Mouse (Mus musculus) MEL (cell line): ENCODE measurements around the gene Zc3h10. TPM values are rescaled to one million over a fixed set of nuclear protein-coding genes. Genes with fewer than 3 reads are reported as not detected.

Experiments used
- DNase-seq: peaks from one replicate; pipeline ENCODE4 v3.0.0; 2011; ENCODE audit warnings: low read depth, low spot score
- H3K27ac ChIP-seq: 2 replicates; pipeline ENCODE4 v1.5.1; 2012; ENCODE audit warnings: low read depth, mild to moderate bottlenecking, control low read depth, low read length, moderate library complexity; ENCODE audit not compliant: control insufficient read depth
- H3K27me3 ChIP-seq, 2 experiments: fragments of 150-350 bp in 1 of 2; sonication (generic) in 1 of 2; 2 replicates each; pipeline ENCODE4 v1.6.1; 2012; ENCODE audit warnings: low read length in 2 of 2, mild to moderate bottlenecking in 2 of 2, improper control_type of control experiment in 1 of 2, moderate library complexity in 1 of 2; ENCODE audit not compliant: insufficient read depth in 2 of 2, control insufficient read depth in 1 of 2
- H3K36me3 ChIP-seq, 2 experiments: 2 replicates each; pipeline ENCODE4 v1.6.1; 2012 to 2014; ENCODE audit warnings: low read length in 2 of 2, improper control_type of control experiment in 1 of 2, inconsistent platforms in 1 of 2, mild to moderate bottlenecking in 1 of 2; ENCODE audit not compliant: insufficient read depth in 2 of 2, control insufficient read depth in 1 of 2
- H3K4me1 ChIP-seq, 2 experiments: fragments of 150-350 bp in 1 of 2; sonication (generic) in 1 of 2; 2 replicates each; pipeline ENCODE4 v1.6.1; 2012; ENCODE audit warnings: low read length in 2 of 2, improper control_type of control experiment in 1 of 2, mild to moderate bottlenecking in 1 of 2; ENCODE audit not compliant: insufficient read depth in 2 of 2, control insufficient read depth in 1 of 2
- H3K4me3 ChIP-seq, 2 experiments: fragments of 150-350 bp in 1 of 2; sonication (generic) in 1 of 2; 2 replicates each; pipeline ENCODE4 v1.5.1; 2012; ENCODE audit warnings: low read depth in 2 of 2, low read length in 2 of 2, mild to moderate bottlenecking in 2 of 2, moderate library complexity in 2 of 2, control low read depth in 1 of 2, improper control_type of control experiment in 1 of 2; ENCODE audit not compliant: control insufficient read depth in 1 of 2, insufficient read depth in 1 of 2
- H3K79me2 ChIP-seq: 2 replicates; pipeline ENCODE4 v1.6.1; 2012; ENCODE audit warnings: mild to moderate bottlenecking, low read length, moderate library complexity; ENCODE audit not compliant: control insufficient read depth, poor library complexity, insufficient read depth
- H3K9ac ChIP-seq: 2 replicates; pipeline ENCODE4 v1.6.1; 2012; ENCODE audit warnings: low read depth, mild to moderate bottlenecking, control low read depth, low read length, moderate library complexity; ENCODE audit not compliant: control insufficient read depth, poor library complexity, severe bottlenecking
- H3K9me3 ChIP-seq: fragments of 150-350 bp; sonication (generic); replicated peaks from 2 replicates; pipeline ENCODE4 v1.6.1; 2012; ENCODE audit warnings: mild to moderate bottlenecking, low read length, improper control_type of control experiment, moderate library complexity; ENCODE audit not compliant: insufficient read depth
- BHLHE40 ChIP-seq: IDR thresholded peaks from 2 replicates; pipeline ENCODE4 v1.6.1; 2012; ENCODE audit warnings: low read depth, mild to moderate bottlenecking, inconsistent platforms, low read length, improper control_type of control experiment, borderline replicate concordance
- CHD1 ChIP-seq: IDR thresholded peaks from 2 replicates; pipeline ENCODE4 v1.6.1; 2012; ENCODE audit warnings: low read depth, mild to moderate bottlenecking, inconsistent platforms, low read length, improper control_type of control experiment
- CHD2 ChIP-seq: IDR thresholded peaks from 2 replicates; pipeline ENCODE4 v1.6.1; 2011; ENCODE audit warnings: low read length, improper control_type of control experiment
- CTCF ChIP-seq, 3 experiments: IDR thresholded peaks in 2 of 3; conservative IDR thresholded peaks in 1 of 3; 2 replicates each; pipeline ENCODE4 v1.5.1; 2011 to 2012; ENCODE audit warnings: low read length in 3 of 3, low read depth in 2 of 3, mild to moderate bottlenecking in 2 of 3, improper control_type of control experiment in 1 of 3, inconsistent platforms in 1 of 3, mixed read lengths in 1 of 3, moderate library complexity in 1 of 3; ENCODE audit not compliant: control insufficient read depth in 1 of 3, insufficient read depth in 1 of 3, poor library complexity in 1 of 3, severe bottlenecking in 1 of 3
- E2F4 ChIP-seq: IDR thresholded peaks from 2 replicates; pipeline ENCODE4 v1.6.1; 2011; ENCODE audit warnings: low read depth, low read length, improper control_type of control experiment, borderline replicate concordance
- ELF1 ChIP-seq: IDR thresholded peaks from 2 replicates; pipeline ENCODE4 v1.6.1; 2014; ENCODE audit warnings: low read depth, mild to moderate bottlenecking, inconsistent platforms, low read length, improper control_type of control experiment, moderate library complexity
- EP300 ChIP-seq, 2 experiments: IDR thresholded peaks; 2 replicates each; pipeline ENCODE4 v1.6.1; 2011; ENCODE audit warnings: improper control_type of control experiment in 2 of 2, low read length in 2 of 2, low read depth in 1 of 2, mild to moderate bottlenecking in 1 of 2
- ETS1 ChIP-seq: IDR thresholded peaks from 2 replicates; pipeline ENCODE4 v1.6.1; 2012; ENCODE audit warnings: low read depth, mild to moderate bottlenecking, inconsistent platforms, low read length, improper control_type of control experiment, moderate library complexity
- GATA1 ChIP-seq: IDR thresholded peaks from 2 replicates; pipeline ENCODE4 v1.6.1; 2011; ENCODE audit warnings: low read depth, low read length, improper control_type of control experiment
- HCFC1 ChIP-seq: IDR thresholded peaks from 2 replicates; pipeline ENCODE4 v1.6.1; 2012; ENCODE audit warnings: low read depth, mild to moderate bottlenecking, inconsistent platforms, low read length, improper control_type of control experiment, moderate library complexity
- JUND ChIP-seq: IDR thresholded peaks from 2 replicates; pipeline ENCODE4 v1.6.1; 2011; ENCODE audit warnings: low read depth, mild to moderate bottlenecking, improper control_type of control experiment, low read length
- MEF2A ChIP-seq: IDR thresholded peaks from 2 replicates; pipeline ENCODE4 v1.6.1; 2014; ENCODE audit warnings: low read depth, mild to moderate bottlenecking, inconsistent platforms, low read length, improper control_type of control experiment; ENCODE audit not compliant: poor library complexity, insufficient replicate concordance, severe bottlenecking; ENCODE audit errors: extremely low read depth
- MXI1 ChIP-seq: IDR thresholded peaks from 2 replicates; pipeline ENCODE4 v1.6.1; 2011; ENCODE audit warnings: mild to moderate bottlenecking, low read depth, low read length, improper control_type of control experiment
- MYB ChIP-seq: IDR thresholded peaks from 2 replicates; pipeline ENCODE4 v1.6.1; 2011; ENCODE audit warnings: mild to moderate bottlenecking, low read depth, low read length, improper control_type of control experiment
- MYC ChIP-seq: IDR thresholded peaks from 2 replicates; pipeline ENCODE4 v1.6.1; 2011; ENCODE audit warnings: low read depth, mild to moderate bottlenecking, low read length, improper control_type of control experiment, moderate library complexity
- NRF1 ChIP-seq: IDR thresholded peaks from 2 replicates; pipeline ENCODE4 v1.6.1; 2014; ENCODE audit warnings: low read depth, mild to moderate bottlenecking, inconsistent platforms, low read length, improper control_type of control experiment, moderate library complexity; ENCODE audit not compliant: poor library complexity, insufficient read depth, severe bottlenecking
- POLR2A ChIP-seq, 2 experiments: IDR thresholded peaks; 2 replicates each; pipeline ENCODE4 v1.6.1; 2011 to 2012; ENCODE audit warnings: low read length in 2 of 2, mild to moderate bottlenecking in 2 of 2, control low read depth in 1 of 2, improper control_type of control experiment in 1 of 2, low read depth in 1 of 2, moderate library complexity in 1 of 2; ENCODE audit not compliant: control insufficient read depth in 1 of 2, insufficient read depth in 1 of 2, poor library complexity in 1 of 2
- POLR2AphosphoS2 ChIP-seq: IDR thresholded peaks from 2 replicates; pipeline ENCODE4 v1.6.1; 2011; ENCODE audit warnings: low read length, improper control_type of control experiment
- POLR2AphosphoS5 ChIP-seq: IDR thresholded peaks from 2 replicates; pipeline ENCODE4 v1.6.1; 2012; ENCODE audit warnings: low read depth, borderline replicate concordance, mild to moderate bottlenecking, inconsistent platforms, low read length, moderate library complexity, mixed read lengths
- RAD21 ChIP-seq: IDR thresholded peaks from 2 replicates; pipeline ENCODE4 v1.6.1; 2011; ENCODE audit warnings: mild to moderate bottlenecking, low read depth, low read length, improper control_type of control experiment
- RCOR1 ChIP-seq: IDR thresholded peaks from 2 replicates; pipeline ENCODE4 v1.6.1; 2012; ENCODE audit warnings: low read depth, mild to moderate bottlenecking, inconsistent platforms, low read length, improper control_type of control experiment
- SIN3A ChIP-seq: IDR thresholded peaks from 2 replicates; pipeline ENCODE4 v1.6.1; 2012; ENCODE audit warnings: low read length, improper control_type of control experiment, inconsistent platforms
- SMC3 ChIP-seq: IDR thresholded peaks from 2 replicates; pipeline ENCODE4 v1.6.1; 2011; ENCODE audit warnings: low read depth, low read length, improper control_type of control experiment
- TAL1 ChIP-seq: IDR thresholded peaks from 2 replicates; pipeline ENCODE4 v1.6.1; 2012; ENCODE audit warnings: mild to moderate bottlenecking, inconsistent platforms, low read length, moderate library complexity, mixed read lengths
- TBP ChIP-seq: IDR thresholded peaks from 2 replicates; pipeline ENCODE4 v1.8.0; 2011; ENCODE audit warnings: low read depth, low read length, improper control_type of control experiment
- TCF12 ChIP-seq: IDR thresholded peaks from 2 replicates; pipeline ENCODE4 v1.6.1; 2014; ENCODE audit warnings: low read depth, mild to moderate bottlenecking, inconsistent platforms, low read length, improper control_type of control experiment, moderate library complexity
- UBTF ChIP-seq: IDR thresholded peaks from 2 replicates; pipeline ENCODE4 v1.6.1; 2012; ENCODE audit warnings: low read depth, mild to moderate bottlenecking, inconsistent platforms, low read length, improper control_type of control experiment, moderate library complexity, borderline replicate concordance; ENCODE audit not compliant: insufficient read depth
- USF1 ChIP-seq: IDR thresholded peaks from 2 replicates; pipeline ENCODE4 v1.6.1; 2014; ENCODE audit warnings: low read depth, mild to moderate bottlenecking, inconsistent platforms, low read length, improper control_type of control experiment, moderate library complexity
- USF2 ChIP-seq, 2 experiments: IDR thresholded peaks; 2 replicates each; pipeline ENCODE4 v1.6.1; 2011 to 2012; ENCODE audit warnings: improper control_type of control experiment in 2 of 2, low read length in 2 of 2, borderline replicate concordance in 1 of 2, inconsistent platforms in 1 of 2, low read depth in 1 of 2, mild to moderate bottlenecking in 1 of 2; ENCODE audit not compliant: insufficient read depth in 1 of 2
- ZC3H11A ChIP-seq: IDR thresholded peaks from 2 replicates; pipeline ENCODE4 v1.6.1; 2012; ENCODE audit warnings: low read depth, mild to moderate bottlenecking, inconsistent platforms, low read length, improper control_type of control experiment
- ZKSCAN1 ChIP-seq: IDR thresholded peaks from 2 replicates; pipeline ENCODE4 v1.6.1; 2012; ENCODE audit warnings: low read depth, mild to moderate bottlenecking, inconsistent platforms, low read length, improper control_type of control experiment, moderate library complexity
- ZMIZ1 ChIP-seq: IDR thresholded peaks from 2 replicates; pipeline ENCODE4 v1.6.1; 2012; ENCODE audit warnings: low read depth, mild to moderate bottlenecking, inconsistent platforms, low read length, improper control_type of control experiment, moderate library complexity
- ZNF384 ChIP-seq: IDR thresholded peaks from 2 replicates; pipeline ENCODE4 v1.6.1; 2012; ENCODE audit warnings: low read depth, mild to moderate bottlenecking, inconsistent platforms, low read length, improper control_type of control experiment
- polyA plus RNA-seq, 2 experiments: library from polyadenylated mRNA; stranded (reverse) in 1 of 2; unstranded in 1 of 2; fragments of >175 nt in 1 of 2; fragments of >200 nt in 1 of 2; gene quantifications; 2 replicates each; pipeline versions ENCODE4 v1.2.1 to v1.2.4; 2012; ENCODE audit warnings: low replicate concordance in 2 of 2, low read depth in 1 of 2; ENCODE audit not compliant: insufficient read length in 2 of 2, insufficient read depth in 1 of 2, missing spikeins in 1 of 2
- total RNA-seq: library from RNA; depleted of rRNA; stranded (reverse); fragments of 300-350 nt; gene quantifications from 2 replicates; pipeline ENCODE4 v1.2.3, GENCODE M21; 2012

The Zc3h10 gene
- total and polyA plus RNA-seq, 3 experiments: 14.6 to 17.3 TPM; not detected in 1

DNA sequence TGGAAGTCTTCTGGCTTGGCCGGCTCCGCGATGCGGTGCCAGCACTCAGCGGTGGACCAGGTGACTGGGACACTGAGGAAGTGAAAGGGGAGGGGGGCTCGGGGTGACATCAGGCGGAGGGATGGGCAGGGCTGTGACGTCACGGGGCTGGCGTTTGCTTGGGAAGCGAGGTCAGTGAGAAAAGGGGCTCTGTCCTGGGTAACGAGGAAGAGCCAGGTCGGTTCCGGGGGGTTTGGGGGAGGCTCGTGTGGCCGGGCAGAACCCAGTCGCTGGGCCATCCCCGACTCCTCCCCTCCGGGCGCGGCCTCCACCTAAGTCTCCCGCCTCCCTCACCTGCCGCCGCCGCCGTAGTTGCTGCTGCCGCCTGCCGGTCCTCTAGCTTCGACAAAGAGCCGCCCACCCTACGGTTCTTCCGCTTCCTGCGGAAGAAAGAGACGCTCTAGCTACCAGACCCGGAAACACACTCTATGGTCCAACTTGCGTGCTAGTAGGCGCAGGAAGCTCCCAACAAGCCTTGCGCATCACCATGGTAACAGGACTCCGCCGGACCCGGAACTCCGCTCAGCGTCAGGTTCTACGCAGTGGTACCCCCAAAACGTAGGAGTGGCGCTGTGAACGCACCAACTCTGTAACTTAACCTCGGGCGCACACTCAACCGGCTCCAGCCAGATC, at the start of gene Zc3h10 (continued):
- TF ChIP-seq RAD21: no peak
- TF ChIP-seq USF1: peak; percentile 66
- peak; percentile 99 for TF ChIP-seq HCFC1
- TF ChIP-seq TBP: peak; percentile 56

DNA sequence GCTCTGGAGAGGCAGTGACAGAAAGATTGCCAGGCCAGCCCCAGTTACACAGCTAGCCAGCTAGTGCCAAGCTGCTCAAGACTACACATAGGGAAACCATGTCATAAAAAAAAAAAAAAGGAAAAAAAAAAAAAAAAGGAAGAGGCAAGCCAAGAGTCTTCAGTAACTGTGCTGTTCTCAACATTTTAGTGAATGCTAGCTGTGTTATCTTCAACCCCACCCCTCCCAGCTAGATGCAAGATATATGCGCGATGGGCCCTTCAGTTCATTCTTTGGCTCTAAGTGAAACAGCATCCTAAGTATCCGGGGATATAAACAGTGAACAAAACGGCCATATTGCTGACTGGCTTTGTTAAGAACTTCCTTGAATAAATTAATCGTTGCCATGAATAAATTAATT, 45.2 kb upstream of the Zc3h10 start:
- Histone ChIP-seq H3K79me2 (no peaks in the 10 kb centered on the region), H3K9ac (peak overlapping the region; percentile 15), H3K36me3 (peaks cover 0 to 18% of the 10 kb centered on the region in 2 experiments; a peak in 2 of 4 replicates), H3K4me1 (peaks cover 12 to 23% of the 10 kb centered on the region in 2 experiments), H3K9me3 (no peaks in the 10 kb centered on the region), H3K4me3 (peak overlapping the region; percentile 28 to 38; a peak in 3 of 4 replicates), H3K27ac (peak overlapping the region; percentile 80), H3K27me3 (peaks cover 2% of the 10 kb centered on the region in 2 experiments; a peak in 2 of 4 replicates)
- DNase-seq: peak; percentile 79
- peak; percentile 99 for TF ChIP-seq ZNF384
- no peak for TF ChIP-seq MYB
- no peak for TF ChIP-seq CTCF (IDR thresholded peaks at IDR 0.05 in 2 of 3, conservative IDR thresholded peaks at IDR 0.05 in 1 of 3; ENCODE audit: control insufficient read depth in 1 of 3, insufficient read depth in 1 of 3, low read depth in 2 of 3, low read length in 3 of 3, poor library complexity in 1 of 3, severe bottlenecking in 1 of 3)
- TF ChIP-seq BHLHE40: no peak
- no peak for TF ChIP-seq CHD1
- no peak for TF ChIP-seq CHD2
- no peak for TF ChIP-seq MEF2A
- TF ChIP-seq TCF12: 0 out of 2 replicates have a peak, but pooled peaks have one; percentile 20
- no peak for TF ChIP-seq ZMIZ1
- TF ChIP-seq RAD21: no peak
- no peak for TF ChIP-seq MYC
- no peak for TF ChIP-seq USF1
- TF ChIP-seq ZKSCAN1: no peak
- no peak for TF ChIP-seq ZC3H11A
- no peak for TF ChIP-seq TBP
- TF ChIP-seq UBTF: no peak
- TF ChIP-seq GATA1: peak; percentile 80
- no peak for TF ChIP-seq POLR2A (IDR thresholded peaks at IDR 0.05; ENCODE audit: control insufficient read depth in 1 of 2, insufficient read depth in 1 of 2, low read depth in 1 of 2, low read length in 2 of 2, poor library complexity in 1 of 2)
- TF ChIP-seq ELF1: 0 out of 2 replicates have a peak, but pooled peaks have one; percentile 23
- peak in 1 of 2 experiments; percentile 38; a peak in 3 of 4 replicates for TF ChIP-seq EP300 (IDR thresholded peaks at IDR 0.05; ENCODE audit: low read depth in 1 of 2, low read length in 2 of 2)
- no peak for TF ChIP-seq MXI1
- no peak for TF ChIP-seq USF2 (IDR thresholded peaks at IDR 0.05; ENCODE audit: borderline replicate concordance in 1 of 2, insufficient read depth in 1 of 2, low read depth in 1 of 2, low read length in 2 of 2)
- TF ChIP-seq JUND: no peak
- 0 out of 2 replicates have a peak, but pooled peaks have one; percentile 19 for TF ChIP-seq HCFC1
- peak; percentile 10; the same call in 1 of the 2 replicates for TF ChIP-seq TAL1
- TF ChIP-seq SMC3: no peak
- TF ChIP-seq SIN3A: peak; percentile 42; the same call in 1 of the 2 replicates
- no peak for TF ChIP-seq POLR2AphosphoS2
- TF ChIP-seq E2F4: no peak
- no peak for TF ChIP-seq ETS1
- TF ChIP-seq NRF1: no peak
- no peak for TF ChIP-seq POLR2AphosphoS5
- TF ChIP-seq RCOR1: 0 out of 2 replicates have a peak, but pooled peaks have one; percentile 14
